13 mouse cellular contexts compared by ENCODE assay signal in the genomic region with DNA sequence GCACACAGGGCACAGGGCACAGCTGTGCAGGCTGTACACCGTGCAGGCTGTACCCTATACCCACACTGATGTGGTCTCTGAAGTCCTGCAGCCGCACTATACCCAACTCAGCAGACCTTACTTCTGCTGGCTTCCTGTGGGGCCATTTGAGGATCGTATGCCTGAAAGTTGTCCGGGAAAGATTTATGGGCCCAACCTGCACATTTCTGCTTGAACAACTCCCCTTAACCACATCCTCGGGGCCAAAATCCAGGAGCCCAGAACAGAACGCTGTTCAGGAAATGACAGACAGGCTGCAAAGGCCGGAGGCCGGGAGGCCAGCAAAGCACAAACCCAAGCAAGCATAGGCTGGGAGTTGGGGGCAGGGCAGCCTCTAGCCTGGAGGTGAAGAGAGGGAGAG. TPM values are rescaled to one million over a fixed set of nuclear protein-coding genes. Genes with fewer than 3 reads are reported as not detected.
DNase-seq lines count a peak whose midpoint lies in the region; ATAC-seq and TF ChIP-seq lines count a peak whose summit lies in the region.
"Had no signal": no experiment of that assay in that cellular context is flagged by ENCODE, and none has a peak within 500 bp of the region (broad histone marks: within the 10 kb centered on the region; RNA-seq: fewer than 3 reads in every experiment).

No protein-coding gene starts in this region.

- no peaks in the 10 kb centered on the region for H3K9me3 ChIP-seq in limb, embryonic 14.5 days (ENCODE audit: control insufficient read depth, low read length)
- H3K9me3 ChIP-seq: stomach, embryonic 15.5 days had no signal

- no peak overlapping the region for H3K27ac ChIP-seq in thymus, adult 2 months (ENCODE audit: control insufficient read depth, insufficient read depth, low read length)
- H3K27ac ChIP-seq in limb, embryonic 14.5 days (replicated peaks; ENCODE audit: low read depth, low read length) = no peak overlapping the region
- H3K27ac ChIP-seq: stomach, embryonic 15.5 days had no signal

- no peak for TF ChIP-seq POLR2A in thymus, adult 2 months (IDR thresholded peaks at IDR 0.05; ENCODE audit: control insufficient read depth, extremely low read depth, insufficient read depth, low read length, poor library complexity)
- no peak for TF ChIP-seq POLR2A in limb, embryonic 14.5 days (IDR thresholded peaks at IDR 0.05; ENCODE audit: borderline replicate concordance, extremely low read depth, insufficient read depth, insufficient read length)

- no peak overlapping the region for H3K4me3 ChIP-seq in thymus, adult 2 months (ENCODE audit: control insufficient read depth, insufficient read depth, low read length)
- no peak overlapping the region for H3K4me3 ChIP-seq in limb, embryonic 14.5 days (replicated peaks; ENCODE audit: low read length)
- H3K4me3 ChIP-seq: erythroblast, embryonic 14.5 days; stomach, embryonic 15.5 days had no signal

- WGBS in thymus, adult 2 months = 15% methylated on average over 8 of the region's 8 CpGs
- WGBS in limb, embryonic 14.5 days = 9% methylated on average over 8 of the region's 8 CpGs

- H3K36me3 ChIP-seq in thymus, adult 2 months (ENCODE audit: control insufficient read depth, insufficient read depth, low read length) = no peaks in the 10 kb centered on the region
- no peaks in the 10 kb centered on the region for H3K36me3 ChIP-seq in limb, embryonic 14.5 days (ENCODE audit: control insufficient read depth, insufficient read depth, low read length)
- H3K36me3 ChIP-seq: stomach, embryonic 15.5 days had no signal

- H3K4me2 ChIP-seq in limb, embryonic 14.5 days (replicated peaks; ENCODE audit: low read depth, low read length, severe bottlenecking) = no peak overlapping the region
- H3K4me2 ChIP-seq: stomach, embryonic 15.5 days had no signal

- TF ChIP-seq CTCF in thymus, adult 2 months (IDR thresholded peaks at IDR 0.05; ENCODE audit: borderline replicate concordance, control insufficient read depth, extremely low read depth, insufficient read depth, low read length, poor library complexity) = no peak

- H3K9ac ChIP-seq in limb, embryonic 14.5 days (ENCODE audit: low read depth, low read length, severe bottlenecking) = no peak overlapping the region
- H3K9ac ChIP-seq: stomach, embryonic 15.5 days had no signal

- intact Hi-C loops in heart, postnatal 25 days (cut with DNase I) = no loop called here

- ATAC-seq in limb, embryonic 14.5 days (ENCODE audit: low FRiP score, low read depth) = no peak; the same call in 1 of the 2 replicates
- ATAC-seq: activated CD4-positive, CD25-positive, alpha-beta regulatory T cell, adult 4 months had no signal

- DNase-seq in thymus, postnatal 14 days = peak; percentile 8
- DNase-seq in thymus, adult 2 months = no peak
- DNase-seq in forelimb bud, embryonic 11.5 days (ENCODE audit: low read depth, low spot score) = peak; percentile 61
- peak; percentile 33 for DNase-seq in limb, embryonic 14.5 days (ENCODE audit: low spot score)
- no peak for DNase-seq in cerebellum, adult 9-11 months
- no peak for DNase-seq in heart, postnatal 25 days (ENCODE audit: low spot score)
- no peak for DNase-seq in right cerebral cortex, postnatal 4 days
- DNase-seq: cerebellum, adult 11 months; heart, adult 18-20 months; lung, postnatal 4 days had no signal

- no peaks in the 10 kb centered on the region; the same call in 1 of the 2 replicates for H3K27me3 ChIP-seq in thymus, adult 2 months (ENCODE audit: control insufficient read depth, insufficient read depth, low read length)
- H3K27me3 ChIP-seq in limb, embryonic 14.5 days (ENCODE audit: control insufficient read depth, insufficient read depth, low read length) = no peaks in the 10 kb centered on the region
- H3K27me3 ChIP-seq: stomach, embryonic 15.5 days had no signal

- peaks cover 11% of the 10 kb centered on the region; the same call in 1 of the 2 replicates for H3K4me1 ChIP-seq in thymus, adult 2 months (replicated peaks; ENCODE audit: control insufficient read depth, insufficient read depth, low read length)
- peaks cover 30% of the 10 kb centered on the region for H3K4me1 ChIP-seq in limb, embryonic 14.5 days (ENCODE audit: control insufficient read depth, insufficient read depth, low read length)

RNA-seq across cellular contexts. Expression of gene Rplp1, which starts 41.0 kb away (rescaled TPM):
- polyA plus RNA-seq in thymus, adult 2 months (2012; rRNA removed) = 8,905 and 10,824 TPM in 2 replicates
- 8,964 and 9,963 TPM in 2 replicates for polyA plus RNA-seq in limb, embryonic 14.5 days (2012; rRNA removed)
- 1,860 and 2,018 TPM in 2 replicates for polyA plus RNA-seq in limb, embryonic 14.5 days (2014; fragmentation: Nextera tagmentation; extraction: Ambion mirVana)
- 1,000 to 10,000 TPM; 1,445 to 1,467 TPM for total RNA-seq in heart, postnatal 25 days (2021)

Comparison
In these comparisons a context has a peak if more than half of its experiments do, and no peak if none do; other contexts are left out.
1. DNase-seq: peak in thymus, postnatal 14 days (single experiment), forelimb bud, embryonic 11.5 days (single experiment) and limb, embryonic 14.5 days (single experiment); none in thymus, adult 2 months (single experiment), cerebellum, adult 9-11 months (single experiment), heart, postnatal 25 days (single experiment) and right cerebral cortex, postnatal 4 days (single experiment).